Mouse (Mus musculus) frontal cortex, postnatal 36 days (tissue): ENCODE measurements at regions not wholly inside any gene's neighbourhood (a gene's known extent, or its start where the extent isn't known, plus 50 kb on each side); places are given as distances from the start of the nearest gene placed in this dataset.
A peak's percentile ranks its signal among the peaks of the same experiment; 100 is the strongest.
"Not testable (repeated sequence)": the region's sequence is repeated elsewhere in the genome, so short reads cannot be mapped to it uniquely, and the experiment has no call there.

ENCODE experiments used
- DNase-seq, 2 experiments: peaks; one replicate each; pipeline ENCODE4 v3.0.0; 2022; ENCODE audit warnings: low spot score in 2 of 2

GRCm38 (mm10) chr2:128265014-128265990 is 139.5 kb downstream of the Bcl2l11 start:
- no peak for DNase-seq

- DNase-seq = no peak
Measured at GRCm38 (mm10) chr2:128270377-128271129, 144.7 kb downstream of the Bcl2l11 start.

GRCm38 (mm10) chr2:128272789-128273188 is 147.0 kb downstream of the Bcl2l11 start:
- DNase-seq = no peak

DNA sequence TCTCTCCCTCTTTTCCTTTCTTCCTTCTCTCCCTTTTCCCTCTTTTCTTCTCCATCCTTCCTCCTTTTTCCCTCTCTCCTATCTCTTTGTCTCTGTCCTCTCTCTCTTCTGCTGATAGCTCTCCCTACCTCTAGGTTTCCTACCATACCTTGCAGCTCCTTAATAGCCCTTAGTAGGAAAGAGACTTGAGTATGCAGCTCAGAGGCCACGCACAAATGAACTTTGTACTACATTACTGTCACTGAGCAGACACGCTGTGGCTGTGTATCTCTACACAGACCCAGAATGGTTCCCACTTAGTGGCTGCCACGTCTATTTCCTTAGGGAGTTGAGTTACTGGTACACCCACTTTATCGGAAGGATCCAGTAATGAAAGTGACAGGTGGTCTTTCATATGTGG is 147.5 kb downstream of the Bcl2l11 start:
- DNase-seq = no peak

DNA sequence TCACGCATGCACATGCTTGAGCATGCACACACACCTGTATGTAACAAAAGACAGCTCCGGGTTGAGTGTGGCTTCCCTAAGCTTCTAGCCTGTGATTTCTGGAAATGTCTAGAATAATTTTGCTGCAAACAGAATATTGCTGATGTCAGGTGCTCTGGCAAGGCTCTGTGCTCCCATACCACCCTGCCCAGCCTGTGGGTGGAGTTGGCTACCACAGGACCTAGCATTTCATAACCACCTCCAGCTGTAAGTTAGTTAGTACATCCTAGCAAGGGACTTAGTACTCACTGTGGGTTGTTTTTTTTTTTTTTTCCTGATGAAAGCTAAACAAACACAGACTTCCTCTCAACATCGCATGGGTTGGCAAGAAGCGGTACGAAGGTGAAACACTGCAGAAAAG is 150.5 kb downstream of the Bcl2l11 start:
- no peak for DNase-seq

- DNase-seq = no peak
Measured at GRCm38 (mm10) chr2:128277387-128278123, 151.7 kb downstream of the Bcl2l11 start.

GRCm38 (mm10) chr2:128278124-128278432 is 152.2 kb downstream of the Bcl2l11 start:
- DNase-seq = no peak

DNA sequence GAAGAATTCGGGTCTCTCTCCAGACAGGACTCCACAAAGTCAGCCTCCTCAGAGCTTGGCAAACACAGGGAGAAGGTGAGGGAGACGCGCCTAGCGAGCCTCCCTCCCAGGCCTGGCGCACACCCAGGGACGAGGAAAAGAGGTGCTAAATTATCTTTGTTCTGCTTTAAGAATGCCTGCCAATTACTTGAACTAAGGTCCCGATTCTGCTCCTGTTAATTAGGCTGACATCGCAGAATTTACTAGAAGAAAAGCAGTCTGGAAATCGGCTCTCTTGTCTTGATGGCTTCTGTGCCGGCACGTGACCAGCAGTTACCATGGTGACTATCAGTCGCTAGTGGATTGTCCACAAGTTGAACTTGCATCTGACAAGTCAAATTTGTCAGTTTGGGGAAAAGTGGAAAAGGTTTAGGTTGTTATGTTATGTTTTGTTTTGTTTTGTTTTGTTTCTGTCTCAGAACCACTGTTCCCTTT is 152.8 kb downstream of the Bcl2l11 start:
- DNase-seq = peak in 1 of 2 experiments; percentile 11

- no peak for DNase-seq
Measured at GRCm38 (mm10) chr2:128279127-128279710, 153.4 kb downstream of the Bcl2l11 start.

GRCm38 (mm10) chr2:128282591-128282990 is 156.8 kb downstream of the Bcl2l11 start:
- DNase-seq = no peak

DNA sequence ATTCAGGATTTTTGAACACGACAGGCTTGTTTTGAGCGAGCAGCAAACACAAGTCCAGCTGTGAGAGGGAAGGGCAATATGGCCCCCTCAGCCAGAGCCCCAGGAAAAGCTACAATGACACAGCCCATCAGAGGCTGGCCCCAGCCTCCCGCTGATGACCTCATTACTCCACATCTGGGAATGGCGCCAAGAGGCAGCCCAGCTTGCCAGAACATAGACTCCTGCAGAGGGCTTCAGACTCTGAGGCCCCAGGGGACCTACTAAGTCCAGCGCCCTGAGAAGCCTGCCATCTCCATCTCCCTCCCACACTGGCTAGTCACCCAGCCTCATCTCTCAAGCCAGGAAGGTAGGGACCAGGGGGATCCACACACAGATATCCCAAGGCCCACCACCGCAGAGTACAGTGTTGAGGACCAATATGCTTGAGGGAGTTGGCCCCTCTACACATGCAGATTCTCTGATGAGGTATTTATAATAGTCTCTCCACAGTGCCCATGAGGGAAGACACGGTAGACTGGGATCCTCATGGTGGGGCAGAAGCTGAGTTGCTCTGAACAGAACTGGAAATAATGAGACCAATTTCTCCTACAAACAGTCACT is 159.1 kb downstream of the Bcl2l11 start:
- peak; percentile 26 to 51 for DNase-seq

- peak in 1 of 2 experiments; percentile 22 for DNase-seq
Measured at GRCm38 (mm10) chr2:128285457-128285856, 159.6 kb downstream of the Bcl2l11 start.

DNA sequence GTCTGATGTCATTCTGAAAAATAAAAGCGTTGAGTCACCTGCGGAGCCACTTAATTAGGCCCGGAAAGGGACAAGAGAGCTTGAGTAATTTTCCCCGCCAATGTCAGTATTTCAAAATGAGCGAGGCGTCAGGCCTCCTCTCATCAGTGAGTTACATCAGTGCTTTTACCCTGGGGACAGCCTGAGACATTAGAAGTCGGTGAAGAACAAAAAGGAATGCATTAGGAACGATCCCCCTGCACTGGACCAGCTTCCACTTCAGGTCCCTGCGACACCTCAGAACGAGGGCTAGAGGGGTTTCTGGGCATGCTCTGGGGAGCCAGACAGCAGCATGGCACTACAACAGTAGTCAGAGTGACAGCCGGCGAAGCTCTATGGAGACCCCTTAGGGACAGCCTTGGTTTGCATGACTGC is 162.3 kb downstream of the Bcl2l11 start:
- no peak for DNase-seq

DNA sequence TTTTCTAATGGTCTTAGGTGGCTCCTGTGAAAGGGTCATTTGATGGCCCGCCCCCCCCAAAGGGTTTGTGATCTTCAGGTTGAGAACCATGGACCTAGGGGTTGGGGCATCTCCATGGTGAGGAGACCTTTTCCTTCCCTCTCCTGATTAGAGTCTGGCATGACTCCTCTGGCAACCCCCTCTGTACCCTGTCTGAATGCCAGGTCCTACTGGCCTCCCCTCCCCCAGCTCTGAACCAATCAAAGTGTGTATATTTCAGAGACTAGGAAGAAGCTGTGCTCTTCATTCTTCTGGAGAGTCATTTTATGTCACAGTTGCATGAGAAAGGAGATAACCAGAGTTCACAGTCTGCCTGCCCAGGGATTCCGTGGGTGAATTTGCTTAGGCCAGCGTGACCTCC is 164.8 kb downstream of the Bcl2l11 start:
- DNase-seq = no peak

- DNase-seq = no peak
Measured at GRCm38 (mm10) chr2:128294610-128295009, 168.8 kb downstream of the Bcl2l11 start.

DNA sequence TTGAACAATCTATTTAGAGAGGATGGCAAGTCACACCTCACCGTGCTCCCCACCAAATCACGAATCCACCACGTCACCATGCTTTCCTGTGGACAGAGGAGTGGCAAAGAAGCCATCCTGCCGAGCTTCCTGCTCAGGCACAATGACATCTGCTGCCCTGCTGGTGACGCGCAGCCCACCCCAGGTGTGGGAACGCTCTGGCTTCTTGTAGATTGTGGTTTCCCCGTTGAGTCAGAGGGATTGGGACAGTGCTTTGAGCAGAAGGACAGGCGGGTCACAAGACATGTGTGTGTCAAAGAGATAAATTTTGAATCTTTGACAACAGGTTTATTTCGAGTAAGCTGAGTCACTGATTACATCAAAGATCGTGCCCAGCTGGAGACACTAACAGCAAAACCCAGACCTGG is 169.2 kb downstream of the Bcl2l11 start:
- no peak for DNase-seq

- no peak for DNase-seq
Measured at GRCm38 (mm10) chr2:128295726-128296234, 169.9 kb downstream of the Bcl2l11 start.

GRCm38 (mm10) chr2:128296423-128296822 is 170.6 kb downstream of the Bcl2l11 start:
- not testable (repeated sequence) for DNase-seq

GRCm38 (mm10) chr2:128296897-128297296 is 171.1 kb downstream of the Bcl2l11 start:
- no peak for DNase-seq

GRCm38 (mm10) chr2:128297821-128298220 is 172.0 kb downstream of the Bcl2l11 start:
- no peak for DNase-seq

- no peak for DNase-seq
Measured at GRCm38 (mm10) chr2:128298996-128299395, 173.2 kb downstream of the Bcl2l11 start.
